In the genomic region with DNA sequence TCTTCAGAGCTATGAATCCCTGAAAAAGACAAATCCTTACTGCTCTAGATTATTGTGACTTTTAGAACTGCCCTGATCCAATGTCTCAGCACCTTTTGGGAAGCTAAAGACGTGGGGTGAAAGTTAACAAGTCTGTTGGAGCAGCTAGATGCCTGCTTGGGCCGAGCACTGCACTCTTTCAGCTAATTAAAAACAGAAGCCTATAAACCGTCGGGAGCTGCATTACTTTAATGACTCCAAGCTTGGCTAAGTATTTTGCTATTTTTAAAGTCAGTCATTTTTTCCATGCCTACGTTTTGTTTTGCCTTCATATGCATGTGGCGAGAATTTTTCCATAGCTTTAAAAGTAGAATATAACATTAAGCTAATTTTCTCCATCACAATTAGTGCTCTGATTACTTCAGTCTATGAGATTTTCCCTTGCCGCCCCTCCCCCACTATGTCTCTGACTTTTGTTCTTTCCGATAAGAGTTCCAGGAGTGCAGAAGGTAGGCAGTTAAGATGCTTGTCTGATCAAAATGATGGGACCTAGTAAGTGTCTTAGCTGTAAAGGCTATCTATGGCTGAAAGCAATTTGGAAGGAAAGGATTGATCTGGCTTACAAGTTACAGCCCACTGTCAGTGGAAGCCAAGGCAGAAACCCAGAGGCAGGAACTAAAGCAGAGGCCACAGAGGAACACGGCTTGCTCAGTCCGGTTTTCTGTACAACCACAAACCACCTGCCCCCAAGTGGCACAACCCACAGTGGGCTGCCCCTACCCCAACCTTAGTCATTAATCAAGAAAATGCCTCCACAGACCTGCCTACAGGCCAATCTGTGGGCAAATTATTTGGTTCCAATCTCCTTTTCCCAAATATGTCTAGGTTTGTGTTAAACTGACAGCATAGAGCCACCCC, we compare ENCODE assay signal across 23 mouse cellular contexts. TPM values are rescaled to one million over a fixed set of nuclear protein-coding genes. Genes with fewer than 3 reads are reported as not detected.
A peak's percentile ranks its signal among the peaks of the same experiment; 100 is the strongest.
DNase-seq lines count a peak whose midpoint lies in the region; ATAC-seq and TF ChIP-seq lines count a peak whose summit lies in the region.
"Had no signal": no experiment of that assay in that cellular context is flagged by ENCODE, and none has a peak within 500 bp of the region (broad histone marks: within the 10 kb centered on the region; RNA-seq: fewer than 3 reads in every experiment).

No protein-coding gene starts in this region.

- ATAC-seq in limb, embryonic 13.5 days (ENCODE audit: low FRiP score, low read depth): peak; percentile 83
- ATAC-seq: inflammation-experienced regulatory T-cells, adult 6 months; liver, embryonic 12.5 days; midbrain, embryonic 13.5 days had no signal

- H3K9ac ChIP-seq in limb, embryonic 13.5 days: no peak overlapping the region
- H3K9ac ChIP-seq: forebrain, embryonic 12.5 days; hindbrain, embryonic 13.5 days; liver, embryonic 12.5 days; midbrain, embryonic 13.5 days; neural tube, embryonic 13.5 days had no signal

- H3K27ac ChIP-seq in embryonic facial prominence, embryonic 10.5 days (replicated peaks): peak overlapping the region; percentile 40; the same call in 1 of the 2 replicates
- peak overlapping the region; percentile 85 for H3K27ac ChIP-seq in embryonic fibroblast, embryonic 13.5 days (ENCODE audit: insufficient read depth, low read length)
- peak overlapping the region; percentile 86 for H3K27ac ChIP-seq in limb, embryonic 13.5 days
- H3K27ac ChIP-seq: forebrain, embryonic 12.5 days; hindbrain, embryonic 13.5 days; kidney, postnatal 0 days; liver, embryonic 12.5 days; midbrain, embryonic 13.5 days; neural tube, embryonic 13.5 days had no signal

- no peak for TF ChIP-seq POLR2A in embryonic fibroblast, embryonic 13.5 days (IDR thresholded peaks at IDR 0.05; ENCODE audit: low read depth, low read length)

- no peaks in the 10 kb centered on the region for H3K9me3 ChIP-seq in embryonic facial prominence, embryonic 10.5 days
- no peaks in the 10 kb centered on the region for H3K9me3 ChIP-seq in limb, embryonic 13.5 days
- H3K9me3 ChIP-seq: forebrain, embryonic 12.5 days; hindbrain, embryonic 13.5 days; liver, embryonic 12.5 days; midbrain, embryonic 13.5 days; neural tube, embryonic 13.5 days had no signal

- H3K4me3 ChIP-seq in embryonic facial prominence, embryonic 10.5 days: no peak overlapping the region
- H3K4me3 ChIP-seq in embryonic fibroblast, embryonic 13.5 days (ENCODE audit: insufficient read depth, low read length): no peak overlapping the region
- H3K4me3 ChIP-seq in limb, embryonic 13.5 days: no peak overlapping the region
- H3K4me3 ChIP-seq: erythroblast, embryonic 14.5 days; forebrain, embryonic 12.5 days; hindbrain, embryonic 13.5 days; liver, embryonic 12.5 days; midbrain, embryonic 13.5 days; neural tube, embryonic 13.5 days had no signal

- 47% methylated on average over 10 of the region's 10 CpGs for WGBS in embryonic facial prominence, embryonic 10.5 days
- WGBS in limb, embryonic 13.5 days: 13% methylated on average over 10 of the region's 10 CpGs

- peak; percentile 36 for DNase-seq in embryo, embryonic 11 days
- no peak for DNase-seq in embryo, embryonic 10 days (ENCODE audit: low spot score)
- peak; percentile 22 for DNase-seq in embryonic facial prominence, embryonic 10.5 days (ENCODE audit: low spot score)
- no peak for DNase-seq in natural killer cell, adult 2 months (ENCODE audit: low spot score in 2 of 2)
- DNase-seq in left cerebral cortex, adult 11 months (ENCODE audit: low spot score): no peak
- no peak for DNase-seq in lung, postnatal 25 days (ENCODE audit: low spot score)
- DNase-seq: adrenal gland, postnatal 25 days; cerebellum, adult 8-10 months; gastrocnemius, postnatal 36 days; heart, postnatal 36 days; kidney, adult 2 months; lung, adult 18-20 months; lung, postnatal 10 days had no signal

- no peak for TF ChIP-seq CTCF in embryonic fibroblast, embryonic 13.5 days (IDR thresholded peaks at IDR 0.05; ENCODE audit: borderline replicate concordance, insufficient read depth, low read length)

- H3K27me3 ChIP-seq in embryonic facial prominence, embryonic 10.5 days (replicated peaks; ENCODE audit: low read depth, poor library complexity, severe bottlenecking): no peaks in the 10 kb centered on the region
- H3K27me3 ChIP-seq in limb, embryonic 13.5 days: no peaks in the 10 kb centered on the region
- H3K27me3 ChIP-seq: forebrain, embryonic 12.5 days; hindbrain, embryonic 13.5 days; liver, embryonic 12.5 days; midbrain, embryonic 13.5 days; neural tube, embryonic 13.5 days had no signal

- H3K4me1 ChIP-seq in embryonic facial prominence, embryonic 10.5 days: peaks cover 16% of the 10 kb centered on the region
- H3K4me1 ChIP-seq in embryonic fibroblast, embryonic 13.5 days (ENCODE audit: control insufficient read depth, insufficient read depth, low read length): no peaks in the 10 kb centered on the region
- peaks cover 43% of the 10 kb centered on the region for H3K4me1 ChIP-seq in limb, embryonic 13.5 days
- H3K4me1 ChIP-seq: forebrain, embryonic 12.5 days; hindbrain, embryonic 13.5 days; liver, embryonic 12.5 days; midbrain, embryonic 13.5 days; neural tube, embryonic 13.5 days had no signal

- peak overlapping the region; percentile 32 for H3K4me2 ChIP-seq in limb, embryonic 13.5 days (replicated peaks)
- H3K4me2 ChIP-seq: forebrain, embryonic 12.5 days; hindbrain, embryonic 13.5 days; liver, embryonic 12.5 days; midbrain, embryonic 13.5 days; neural tube, embryonic 13.5 days had no signal

- H3K36me3 ChIP-seq in embryonic facial prominence, embryonic 10.5 days (replicated peaks): no peaks in the 10 kb centered on the region
- H3K36me3 ChIP-seq in limb, embryonic 13.5 days: no peaks in the 10 kb centered on the region
- H3K36me3 ChIP-seq: forebrain, embryonic 12.5 days; hindbrain, embryonic 13.5 days; liver, embryonic 12.5 days; midbrain, embryonic 13.5 days; neural tube, embryonic 13.5 days had no signal

RNA-seq across cellular contexts. Expression of gene Arl15, which starts 18.8 kb away (rescaled TPM):
- polyA plus RNA-seq in embryonic facial prominence, embryonic 10.5 days (2016; fragmentation: Nextera tagmentation; extraction: Ambion mirVana): 9.8 and 11.1 TPM in 2 replicates
- polyA plus RNA-seq in embryonic fibroblast, embryonic 13.5 days (2011; ENCODE audit: insufficient read length, low read depth, missing spikeins): 25.9 and 26.9 TPM in 2 replicates
- 14.2 and 15.8 TPM in 2 replicates for polyA plus RNA-seq in limb, embryonic 13.5 days (2015; fragmentation: Nextera tagmentation; extraction: Ambion mirVana)
- polyA plus RNA-seq: erythroblast, embryonic 14.5 days had no signal

Comparison
In these comparisons a context has a peak if more than half of its experiments do, and no peak if none do; other contexts are left out.
1. DNase-seq: peak in embryo, embryonic 11 days (single experiment) and embryonic facial prominence, embryonic 10.5 days (single experiment); none in embryo, embryonic 10 days (single experiment), natural killer cell, adult 2 months (0 of 2), left cerebral cortex, adult 11 months (single experiment) and lung, postnatal 25 days (single experiment).
2. Peak in every context shown above with its lines, with median percentiles within 50 percentile points of each other: H3K27ac ChIP-seq.